Mouse (Mus musculus): ENCODE measurements around the gene Jsrp1. TPM values are rescaled to one million over a fixed set of nuclear protein-coding genes. Genes with fewer than 3 reads are reported as not detected.

Gene Jsrp1
- polyA plus RNA-seq, 1 experiment from 2014 or later: 0.83 TPM

DNA sequence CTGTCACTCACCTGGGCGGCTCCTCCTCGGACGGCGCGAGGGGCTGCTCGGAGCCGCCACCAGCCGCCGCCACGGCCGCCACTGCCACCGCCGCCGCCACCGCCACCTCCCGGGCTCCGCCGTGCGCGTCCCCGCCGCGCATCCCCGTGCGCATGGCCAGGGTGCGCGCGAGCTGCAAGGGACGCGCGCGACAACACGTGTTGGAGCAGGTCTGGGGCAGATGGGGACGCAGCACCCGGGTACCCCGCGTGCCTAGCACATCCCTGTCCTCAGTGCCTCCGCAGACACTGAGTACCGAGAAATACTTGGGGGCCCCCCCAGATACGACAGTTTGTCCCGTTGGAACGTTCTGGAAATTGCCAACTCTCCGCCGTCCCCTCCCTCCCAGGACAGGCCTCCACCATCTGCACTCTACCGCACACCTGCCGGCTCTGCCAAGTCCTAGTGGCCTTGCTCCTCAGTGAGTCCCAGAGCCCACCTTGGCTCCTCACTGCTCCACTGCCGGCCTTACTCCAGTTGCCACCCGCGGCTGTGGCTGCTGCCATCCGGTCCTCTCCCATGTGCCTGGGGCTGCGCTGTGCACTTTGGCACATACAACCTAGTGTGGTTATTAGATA lies 30.7 kb upstream of the Jsrp1 start, which contains the start of gene Lingo3:
Gene Lingo3 (minus strand): TSS at position 109 of the 617 bp plus-strand sequence.
- Histone ChIP-seq H3K9ac (peak within 1 kb of the TSS; percentile 66), H3K4me1 (peaks cover 13% of the 10 kb centered on the region), H3K9me3 (replicated peaks) (no peaks in the 10 kb centered on the region), H3K36me3 (no peaks in the 10 kb centered on the region), H3K4me2 (replicated peaks) (peak within 1 kb of the TSS; percentile 79), H3K4me3 (peak within 1 kb of the TSS; percentile 44), H3K27me3 (peaks cover 54% of the 10 kb centered on the region), H3K27ac (no peak within 1 kb of the TSS)
- ATAC-seq (ENCODE audit: low FRiP score): no peak
- WGBS: 4% methylated on average over 51 of the region's 51 CpGs

- 9% methylated on average over 32 of the region's 32 CpGs for WGBS
- H3K27ac ChIP-seq: no peak overlapping the region
- H3K4me3 ChIP-seq: peak overlapping the region; percentile 44
- ATAC-seq (ENCODE audit: low FRiP score): no peak
- H3K36me3 ChIP-seq: no peaks in the 10 kb centered on the region
- H3K4me1 ChIP-seq: peaks cover 13% of the 10 kb centered on the region
- peak overlapping the region; percentile 79 for H3K4me2 ChIP-seq (replicated peaks)
- H3K9me3 ChIP-seq (replicated peaks): no peaks in the 10 kb centered on the region
- peaks cover 54% of the 10 kb centered on the region for H3K27me3 ChIP-seq
- peak overlapping the region; percentile 66 for H3K9ac ChIP-seq
Observed at GRCm38 (mm10) chr10:80843087-80843930, 30.0 kb upstream of the Jsrp1 start.

DNA sequence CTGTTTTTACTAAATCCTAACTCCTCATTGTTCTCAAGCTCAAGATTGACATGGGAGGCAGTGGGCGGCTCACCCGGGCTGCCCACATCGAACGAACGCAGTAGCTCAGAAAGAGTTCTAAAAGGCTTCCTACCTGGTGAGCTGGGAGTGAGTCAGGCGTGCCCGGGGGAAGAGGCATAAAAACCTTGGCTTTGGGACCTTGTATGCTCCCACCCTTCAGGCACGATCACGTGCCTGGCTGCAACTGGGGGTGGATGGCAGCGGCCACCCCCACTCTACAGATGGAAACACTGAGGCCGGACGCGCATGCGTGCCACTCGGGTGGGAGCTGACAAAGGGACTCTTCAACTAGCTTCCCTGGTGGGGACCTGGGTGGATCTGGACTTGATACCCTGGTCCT lies 29.0 kb upstream of the Jsrp1 start:
- no peak for ATAC-seq (ENCODE audit: low FRiP score)
- Histone ChIP-seq H3K27me3 (peaks cover 56% of the 10 kb centered on the region), H3K4me1 (peaks cover 13% of the 10 kb centered on the region), H3K4me2 (replicated peaks) (no peak overlapping the region), H3K27ac (no peak overlapping the region), H3K9ac (no peak overlapping the region), H3K36me3 (no peaks in the 10 kb centered on the region), H3K4me3 (no peak overlapping the region), H3K9me3 (replicated peaks) (no peaks in the 10 kb centered on the region)
- 80% methylated on average over 15 of the region's 15 CpGs for WGBS

- Histone ChIP-seq H3K9ac (no peak overlapping the region), H3K36me3 (no peaks in the 10 kb centered on the region), H3K9me3 (replicated peaks) (no peaks in the 10 kb centered on the region), H3K27ac (no peak overlapping the region), H3K27me3 (peaks cover 63% of the 10 kb centered on the region), H3K4me3 (no peak overlapping the region), H3K4me1 (peaks cover 13% of the 10 kb centered on the region), H3K4me2 (replicated peaks) (no peak overlapping the region)
- no peak for ATAC-seq (ENCODE audit: low FRiP score)
- WGBS: 87% methylated on average over 2 of the region's 2 CpGs
Observed at GRCm38 (mm10) chr10:80841685-80842084, 28.4 kb upstream of the Jsrp1 start.

- Histone ChIP-seq H3K4me3 (no peak overlapping the region), H3K9me3 (replicated peaks) (no peaks in the 10 kb centered on the region; the same call in 1 of the 2 replicates), H3K4me1 (peaks cover 23% of the 10 kb centered on the region), H3K36me3 (no peaks in the 10 kb centered on the region), H3K27me3 (peaks cover 65% of the 10 kb centered on the region), H3K27ac (no peak overlapping the region), H3K4me2 (replicated peaks) (no peak overlapping the region), H3K9ac (no peak overlapping the region)
- 53% methylated on average over 6 of the region's 6 CpGs for WGBS
- ATAC-seq (ENCODE audit: low FRiP score): no peak
Observed at GRCm38 (mm10) chr10:80839848-80840247, 26.6 kb upstream of the Jsrp1 start.

DNA sequence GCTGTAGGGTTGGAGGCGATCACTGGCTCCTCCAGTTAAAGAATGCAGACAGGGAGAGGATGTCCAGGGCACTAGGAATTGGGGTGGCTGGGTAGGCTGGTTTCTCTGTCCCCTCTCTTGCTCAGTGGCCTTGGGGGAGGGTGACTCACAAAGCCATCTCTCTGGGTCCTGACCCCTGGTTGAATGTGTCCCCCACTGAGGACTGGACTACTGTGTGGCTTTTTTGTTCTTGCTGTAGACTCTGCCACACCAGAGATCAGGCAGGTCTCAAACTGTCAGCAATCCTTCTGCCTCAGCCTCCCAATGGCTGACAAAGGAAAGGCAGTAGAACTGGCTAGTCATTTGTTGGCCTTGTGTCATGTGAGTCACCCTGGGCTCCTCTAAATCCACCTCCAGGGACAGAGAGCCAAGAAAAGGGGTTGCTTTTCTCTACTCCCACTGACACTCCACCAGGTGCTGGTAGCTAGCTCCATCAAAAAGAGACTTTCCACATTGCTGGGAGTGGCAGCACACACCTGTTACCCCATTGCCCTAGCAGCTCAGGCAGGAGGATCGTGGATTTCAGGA lies 25.1 kb upstream of the Jsrp1 start:
- ATAC-seq (ENCODE audit: low FRiP score): no peak
- Histone ChIP-seq H3K36me3 (no peaks in the 10 kb centered on the region), H3K27me3 (peaks cover 65% of the 10 kb centered on the region), H3K9ac (no peak overlapping the region), H3K4me1 (peaks cover 18% of the 10 kb centered on the region), H3K9me3 (replicated peaks) (no peaks in the 10 kb centered on the region; the same call in 1 of the 2 replicates), H3K4me3 (no peak overlapping the region), H3K4me2 (replicated peaks) (no peak overlapping the region), H3K27ac (no peak overlapping the region)
- WGBS: 56% methylated on average over 2 of the region's 2 CpGs

DNA sequence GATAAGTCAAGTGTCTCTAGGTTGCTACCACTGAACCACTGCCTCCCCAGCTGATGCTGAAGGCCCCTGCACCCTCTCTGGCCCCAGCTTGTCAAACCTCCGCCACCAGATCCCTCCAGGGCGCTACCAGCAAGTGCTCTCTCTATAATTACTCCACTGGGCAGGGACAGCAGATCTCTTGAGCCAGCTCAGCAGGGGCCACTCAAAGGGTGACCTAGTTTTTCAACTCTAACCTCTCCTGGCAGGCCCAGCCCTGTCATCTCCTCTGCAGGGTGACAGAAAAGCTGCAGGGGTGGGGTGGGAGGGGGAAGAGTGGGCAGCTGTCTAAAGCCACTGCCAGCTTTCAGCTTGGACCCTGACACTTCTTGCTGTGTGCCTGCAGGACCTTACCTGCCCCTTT lies 24.5 kb upstream of the Jsrp1 start:
- Histone ChIP-seq H3K27me3 (peaks cover 65% of the 10 kb centered on the region), H3K27ac (no peak overlapping the region), H3K36me3 (no peaks in the 10 kb centered on the region), H3K4me1 (peaks cover 15% of the 10 kb centered on the region), H3K4me2 (replicated peaks) (no peak overlapping the region), H3K4me3 (no peak overlapping the region), H3K9me3 (replicated peaks) (no peaks in the 10 kb centered on the region; the same call in 1 of the 2 replicates), H3K9ac (peak overlapping the region; percentile 44)
- no peak for ATAC-seq (ENCODE audit: low FRiP score)
- 18% methylated on average over 2 of the region's 2 CpGs for WGBS

- H3K4me1 ChIP-seq: peaks cover 18% of the 10 kb centered on the region
- WGBS: 44% methylated on average over 7 of the region's 7 CpGs
- no peak for ATAC-seq (ENCODE audit: low FRiP score)
- H3K9ac ChIP-seq: no peak overlapping the region
- H3K27me3 ChIP-seq: peaks cover 56% of the 10 kb centered on the region
- no peaks in the 10 kb centered on the region; the same call in 1 of the 2 replicates for H3K9me3 ChIP-seq (replicated peaks)
- H3K36me3 ChIP-seq: no peaks in the 10 kb centered on the region
- no peak overlapping the region for H3K4me2 ChIP-seq (replicated peaks)
- H3K4me3 ChIP-seq: no peak overlapping the region
- no peak overlapping the region for H3K27ac ChIP-seq
Observed at GRCm38 (mm10) chr10:80836949-80837379, 23.7 kb upstream of the Jsrp1 start.

- H3K27ac ChIP-seq: no peak overlapping the region
- 48% methylated on average over 30 of the region's 30 CpGs for WGBS
- peaks cover 3% of the 10 kb centered on the region for H3K36me3 ChIP-seq
- 0 out of 2 replicates have a peak overlapping the region, but pooled peaks have one; percentile 8 for H3K9ac ChIP-seq
- peaks cover 23% of the 10 kb centered on the region for H3K4me1 ChIP-seq
- 0 out of 2 replicates have a peak overlapping the region, but pooled peaks have one; percentile 5 for H3K4me3 ChIP-seq
- ATAC-seq (ENCODE audit: low FRiP score): no peak; the same call in 1 of the 2 replicates
- peak overlapping the region; percentile 21 for H3K4me2 ChIP-seq (replicated peaks)
- peaks cover 47% of the 10 kb centered on the region for H3K27me3 ChIP-seq
- no peaks in the 10 kb centered on the region; the same call in 1 of the 2 replicates for H3K9me3 ChIP-seq (replicated peaks)
Observed at GRCm38 (mm10) chr10:80835617-80836016, 22.3 kb upstream of the Jsrp1 start.

- Histone ChIP-seq H3K27me3 (peaks cover 47% of the 10 kb centered on the region), H3K27ac (no peak overlapping the region), H3K9ac (no peak overlapping the region), H3K36me3 (peaks cover 22% of the 10 kb centered on the region), H3K4me2 (replicated peaks) (no peak overlapping the region), H3K4me1 (peaks cover 46% of the 10 kb centered on the region), H3K9me3 (replicated peaks) (no peaks in the 10 kb centered on the region; the same call in 1 of the 2 replicates), H3K4me3 (no peak overlapping the region)
- WGBS: 51% methylated on average over 7 of the region's 7 CpGs
- ATAC-seq (ENCODE audit: low FRiP score): no peak
Observed at GRCm38 (mm10) chr10:80832818-80833217, 19.5 kb upstream of the Jsrp1 start.

DNA sequence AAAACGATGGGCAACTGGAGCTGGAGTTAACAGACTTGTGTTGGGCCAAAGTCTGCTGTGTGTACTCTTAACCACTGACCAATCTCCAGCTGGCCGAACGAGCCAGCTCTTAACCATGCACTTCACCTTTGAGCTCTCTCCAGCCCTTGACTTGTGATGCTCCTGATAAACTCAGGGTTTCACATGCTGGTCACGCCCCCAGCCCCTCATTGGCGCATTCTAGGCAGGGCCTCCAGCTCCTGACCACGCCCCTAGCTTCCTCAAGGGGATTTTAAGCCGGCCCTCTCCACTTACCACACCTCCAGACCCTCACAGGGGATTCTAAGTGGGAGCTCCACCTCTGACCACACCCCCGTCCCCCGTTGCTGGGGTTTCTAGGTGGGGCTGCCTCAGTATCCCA lies 17.8 kb upstream of the Jsrp1 start:
- Histone ChIP-seq H3K4me2 (replicated peaks) (no peak overlapping the region), H3K27me3 (peaks cover 32% of the 10 kb centered on the region), H3K4me3 (no peak overlapping the region), H3K9ac (no peak overlapping the region), H3K4me1 (peaks cover 51% of the 10 kb centered on the region), H3K9me3 (replicated peaks) (no peaks in the 10 kb centered on the region; the same call in 1 of the 2 replicates), H3K36me3 (peaks cover 22% of the 10 kb centered on the region), H3K27ac (no peak overlapping the region)
- 3% methylated on average over 9 of the region's 9 CpGs for WGBS
- ATAC-seq (ENCODE audit: low FRiP score): no peak

Data from hindbrain, embryonic 12.5 days (tissue).